Mouse (Mus musculus) cerebellum, adult 9-10 months (tissue): ENCODE measurements at regions not wholly inside any gene's neighbourhood (a gene's known extent, or its start where the extent isn't known, plus 50 kb on each side); places are given as distances from the start of the nearest gene placed in this dataset.

Source experiments
- DNase-seq: peaks from one replicate; pipeline ENCODE4 v3.0.0; 2022

GRCm38 (mm10) chr4:33595763-33596162 is 285.7 kb downstream of the Rngtt start:
- no peak for DNase-seq

- DNase-seq: no peak
Observed at GRCm38 (mm10) chr4:33599966-33600365, 289.9 kb downstream of the Rngtt start.

GRCm38 (mm10) chr4:33600805-33601204 is 290.7 kb downstream of the Rngtt start:
- DNase-seq: no peak

GRCm38 (mm10) chr4:33604636-33605035 is 294.5 kb downstream of the Rngtt start:
- DNase-seq: no peak

GRCm38 (mm10) chr4:33639821-33640575 is 284.4 kb upstream of the Cnr1 start:
- DNase-seq: peak; percentile 56

GRCm38 (mm10) chr4:33640576-33641255 is 283.7 kb upstream of the Cnr1 start:
- DNase-seq: peak; percentile 84

- DNase-seq: peak; percentile 14
Observed at GRCm38 (mm10) chr4:33641883-33642282, 282.5 kb upstream of the Cnr1 start.

GRCm38 (mm10) chr4:33642526-33642925 is 281.9 kb upstream of the Cnr1 start:
- no peak for DNase-seq

GRCm38 (mm10) chr4:33645217-33645616 is 279.2 kb upstream of the Cnr1 start:
- DNase-seq: no peak

GRCm38 (mm10) chr4:33651292-33651691 is 273.1 kb upstream of the Cnr1 start:
- no peak for DNase-seq

GRCm38 (mm10) chr4:33659766-33660165 is 264.6 kb upstream of the Cnr1 start:
- no peak for DNase-seq

GRCm38 (mm10) chr4:33660553-33660952 is 263.8 kb upstream of the Cnr1 start:
- no peak for DNase-seq

- no peak for DNase-seq
Observed at GRCm38 (mm10) chr4:33661862-33662261, 262.5 kb upstream of the Cnr1 start.

- no peak for DNase-seq
Observed at GRCm38 (mm10) chr4:33662965-33663364, 261.4 kb upstream of the Cnr1 start.

- DNase-seq: no peak
Observed at GRCm38 (mm10) chr4:33663616-33664473, 260.5 kb upstream of the Cnr1 start.

GRCm38 (mm10) chr4:33664474-33664822 is 259.9 kb upstream of the Cnr1 start:
- DNase-seq: no peak

- DNase-seq: no peak
Observed at GRCm38 (mm10) chr4:33665250-33665873, 259.0 kb upstream of the Cnr1 start.

- peak; percentile 48 for DNase-seq
Observed at GRCm38 (mm10) chr4:33668431-33668830, 256.0 kb upstream of the Cnr1 start.

GRCm38 (mm10) chr4:33675044-33675443 is 249.3 kb upstream of the Cnr1 start:
- DNase-seq: no peak

- no peak for DNase-seq
Observed at GRCm38 (mm10) chr4:33679351-33679750, 245.0 kb upstream of the Cnr1 start.

GRCm38 (mm10) chr4:33686135-33686534 is 238.3 kb upstream of the Cnr1 start:
- DNase-seq: no peak

- DNase-seq: no peak
Observed at GRCm38 (mm10) chr4:33687434-33687833, 237.0 kb upstream of the Cnr1 start.

GRCm38 (mm10) chr4:33693441-33693840 is 231.0 kb upstream of the Cnr1 start:
- DNase-seq: no peak
